Mouse (Mus musculus) testis, adult 2 months (tissue): Measurements from ENCODE around the gene Deaf1.
A peak's percentile ranks its signal among the peaks of the same experiment; 100 is the strongest.

Experiments used
- CTCF ChIP-seq: fragments of 200-500 bp; IDR thresholded peaks from 2 replicates; pipeline ENCODE4 v1.5.1; 2012; ENCODE audit warnings: low read depth, mild to moderate bottlenecking, inconsistent platforms, low read length, moderate library complexity; ENCODE audit not compliant: control insufficient read depth, insufficient read depth, insufficient replicate concordance
- POLR2A ChIP-seq: fragments of 200-500 bp; IDR thresholded peaks from 2 replicates; pipeline ENCODE4 v1.6.1; 2012; ENCODE audit warnings: low read depth, mild to moderate bottlenecking, inconsistent platforms, low read length, moderate library complexity; ENCODE audit not compliant: control insufficient read depth

DNA sequence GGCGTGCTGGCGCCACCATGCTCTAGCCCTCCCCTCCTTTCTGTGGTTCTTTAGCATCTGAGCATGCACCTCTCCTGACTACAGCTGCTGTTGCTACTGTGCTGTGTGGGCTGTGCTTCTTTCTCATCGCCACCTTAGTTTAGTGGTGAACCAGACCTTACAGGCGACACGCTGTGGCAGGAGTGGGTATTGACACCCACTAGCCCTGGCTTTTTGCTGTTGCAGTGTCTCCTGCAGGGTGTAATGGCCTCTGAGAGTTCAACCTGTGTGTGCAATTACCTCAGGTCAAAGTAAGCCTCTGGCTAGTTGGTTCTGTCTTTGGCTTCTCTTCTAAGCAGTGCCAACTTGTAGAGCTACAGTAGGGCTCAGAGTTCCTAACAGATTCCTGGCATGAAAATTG lies 11.5 kb downstream of the Deaf1 start:
- TF ChIP-seq CTCF: peak; percentile 43; the same call in 1 of the 2 replicates
- TF ChIP-seq POLR2A: no peak
